ENCODE assay signal across 8 mouse cellular contexts in genomic region chr15:84680545-84681454, GRCm38 (mm10). TPM values are rescaled to one million over a fixed set of nuclear protein-coding genes. Genes with fewer than 3 reads are reported as not detected.
A peak's percentile ranks its signal among the peaks of the same experiment; 100 is the strongest.
DNase-seq lines count a peak whose midpoint lies in the region; ATAC-seq and TF ChIP-seq lines count a peak whose summit lies in the region.

No protein-coding gene starts in this region.

- H3K4me1 ChIP-seq in bone marrow macrophage, adult 2 months (ENCODE audit: control insufficient read depth, insufficient read depth, low read length), result peaks cover 21% of the 10 kb centered on the region
- H3K4me1 ChIP-seq in forebrain, postnatal 0 days (ENCODE audit: insufficient read depth), result no peaks in the 10 kb centered on the region; the same call in 1 of the 2 replicates
- H3K4me1 ChIP-seq in hindbrain, embryonic 10.5 days (replicated peaks), result peaks cover 81% of the 10 kb centered on the region

- peak; percentile 91 for DNase-seq in NIH3T3 (ENCODE audit: low read depth)
- DNase-seq in forebrain, postnatal 0 days, result no peak
- peak; percentile 93 for DNase-seq in hindbrain, embryonic 10.5 days (ENCODE audit: low spot score)
- DNase-seq in left cerebral cortex, postnatal 4 days, result peak; percentile 84
- peak; percentile 80 for DNase-seq in mesoderm, embryonic 11.5 days (ENCODE audit: low read depth, low spot score)
- DNase-seq in spleen, adult 18-20 months, result peak; percentile 92 to 98

- intact Hi-C loops in left cerebral cortex, postnatal 4 days (cut with DNase I), result no loop called here

- no peak for TF ChIP-seq POLR2A in bone marrow macrophage, adult 2 months (IDR thresholded peaks at IDR 0.05; ENCODE audit: borderline replicate concordance, low read depth, low read length)

- H3K36me3 ChIP-seq in forebrain, postnatal 0 days (ENCODE audit: insufficient read depth), result no peaks in the 10 kb centered on the region
- H3K36me3 ChIP-seq in hindbrain, embryonic 10.5 days, result no peaks in the 10 kb centered on the region

- peak overlapping the region; percentile 46 for H3K9ac ChIP-seq in forebrain, postnatal 0 days

- peak overlapping the region; percentile 92 for H3K4me2 ChIP-seq in forebrain, postnatal 0 days (ENCODE audit: low read depth)

- no peaks in the 10 kb centered on the region for H3K9me3 ChIP-seq in forebrain, postnatal 0 days (ENCODE audit: low read length)
- no peaks in the 10 kb centered on the region for H3K9me3 ChIP-seq in hindbrain, embryonic 10.5 days

- peaks cover 20% of the 10 kb centered on the region for H3K27me3 ChIP-seq in forebrain, postnatal 0 days (ENCODE audit: insufficient read depth, low read length)
- H3K27me3 ChIP-seq in hindbrain, embryonic 10.5 days (ENCODE audit: insufficient read depth, poor library complexity, severe bottlenecking), result peaks cover 53% of the 10 kb centered on the region

- no peak for TF ChIP-seq CTCF in bone marrow macrophage, adult 2 months (IDR thresholded peaks at IDR 0.05; ENCODE audit: low read depth, low read length)
- TF ChIP-seq CTCF in forebrain, postnatal 0 days (IDR thresholded peaks at IDR 0.05; ENCODE audit: low read depth), result no peak

- under 1% methylated on average over 65 of the region's 77 CpGs for WGBS in forebrain, postnatal 0 days
- WGBS in hindbrain, embryonic 10.5 days, result under 1% methylated on average over 77 of the region's 77 CpGs

- H3K4me3 ChIP-seq in bone marrow macrophage, adult 2 months (ENCODE audit: insufficient read depth, low read length), result peak overlapping the region; percentile 89
- peak overlapping the region; percentile 44 for H3K4me3 ChIP-seq in forebrain, postnatal 0 days (ENCODE audit: low read depth, low read length)
- peak overlapping the region; percentile 69 for H3K4me3 ChIP-seq in hindbrain, embryonic 10.5 days

- peak; percentile 57 for ATAC-seq in forebrain, postnatal 0 days
- ATAC-seq in activated CD4-positive, CD25-positive, alpha-beta regulatory T cell, adult 4 months, result no peak

- H3K27ac ChIP-seq in bone marrow macrophage, adult 2 months (ENCODE audit: insufficient read depth, low read depth, low read length), result no peak overlapping the region
- H3K27ac ChIP-seq in forebrain, postnatal 0 days (ENCODE audit: low read depth, low read length), result no peak overlapping the region
- H3K27ac ChIP-seq in hindbrain, embryonic 10.5 days, result peak overlapping the region; percentile 85

RNA-seq across cellular contexts. Expression of gene Prr5, which starts 11.4 kb away (rescaled TPM):
- not detected in 2 replicates for polyA plus RNA-seq in bone marrow macrophage, adult 2 months (2012; ENCODE audit: insufficient read depth, insufficient read length, missing spikeins)
- total RNA-seq in forebrain, postnatal 0 days (2014; rRNA removed), result 8.6 and 17.2 TPM in 2 replicates
- polyA plus RNA-seq in forebrain, postnatal 0 days (2015; fragmentation: Nextera tagmentation; extraction: Ambion mirVana), result 17.8 and 28.2 TPM in 2 replicates
- polyA plus RNA-seq in hindbrain, embryonic 10.5 days (2016; fragmentation: Nextera tagmentation; extraction: Ambion mirVana), result 17.9 and 20.4 TPM in 2 replicates
- 10 to 100 TPM; 16.7 to 18.5 TPM for total RNA-seq in left cerebral cortex, postnatal 4 days (2021)
- polyA plus RNA-seq in activated CD4-positive, CD25-positive, alpha-beta regulatory T cell, adult 4 months (2017; shearing (Covaris generic)), result not detected

RNA-seq across cellular contexts. Expression of gene Arhgap8, which starts 39.1 kb away (rescaled TPM):
- not detected in 2 replicates for polyA plus RNA-seq in bone marrow macrophage, adult 2 months (2012; ENCODE audit: insufficient read depth, insufficient read length, missing spikeins)
- total RNA-seq in forebrain, postnatal 0 days (2014; rRNA removed), result 0.29 TPM in 1 of 2 replicates, not detected in the other
- polyA plus RNA-seq in forebrain, postnatal 0 days (2015; fragmentation: Nextera tagmentation; extraction: Ambion mirVana), result 0.19 and 0.44 TPM in 2 replicates
- 3.5 and 3.8 TPM in 2 replicates for polyA plus RNA-seq in hindbrain, embryonic 10.5 days (2016; fragmentation: Nextera tagmentation; extraction: Ambion mirVana)
- total RNA-seq in left cerebral cortex, postnatal 4 days (2021), result under 1 TPM; 0.26 to 0.56 TPM
- polyA plus RNA-seq in activated CD4-positive, CD25-positive, alpha-beta regulatory T cell, adult 4 months (2017; shearing (Covaris generic)), result not detected

Comparison
In these comparisons a context has a peak if more than half of its experiments do, and no peak if none do; other contexts are left out.
1. RNA of gene Prr5, which starts 11.4 kb away (polyA plus RNA-seq): 17.8 to 28.2 TPM in forebrain, postnatal 0 days and 17.9 to 20.4 TPM in hindbrain, embryonic 10.5 days; not detected in activated CD4-positive, CD25-positive, alpha-beta regulatory T cell, adult 4 months and not detected in bone marrow macrophage, adult 2 months; every median in the first group is over 10 times any median in the second.
2. Peak in every context shown above with its lines, with median percentiles within 50 percentile points of each other: H3K4me3 ChIP-seq.